Mouse (Mus musculus): ENCODE results near the gene Mmaa.

The Mmaa gene

DNA sequence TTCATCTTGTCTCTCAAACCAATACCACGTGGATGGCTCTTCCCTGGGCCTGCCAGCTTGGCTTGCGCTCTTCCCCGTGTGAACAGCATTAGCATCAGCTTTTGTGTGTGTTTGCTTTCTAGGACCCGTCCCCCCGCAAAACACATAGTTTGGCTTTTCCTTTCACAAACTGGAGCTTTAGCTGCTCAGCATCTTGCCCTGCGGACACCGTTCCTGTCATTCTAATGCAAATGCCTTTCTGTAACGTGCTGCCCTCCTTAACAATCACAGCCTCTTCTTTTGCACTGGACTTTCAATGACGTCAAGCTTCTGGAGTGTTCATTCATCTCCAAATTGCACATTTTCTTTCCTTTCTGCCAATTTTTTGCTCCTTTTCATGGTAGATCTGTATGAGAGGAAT, 70.4 kb downstream of the Mmaa start:
- in situ Hi-C loops (cut with MboI, MseI) = no loop called here

GRCm38 (mm10) chr8:79222752-79223141, 72.0 kb downstream of the Mmaa start:
- in situ Hi-C loops (cut with MboI, MseI) = no loop called here

- in situ Hi-C loops (cut with MboI, MseI) = no loop called here
Observed at GRCm38 (mm10) chr8:79222106-79222751, 72.5 kb downstream of the Mmaa start.

Data from T-helper 1 cell (primary cell).